Mouse (Mus musculus) thymus, postnatal 10 days (tissue): ENCODE measurements around the gene Rdh19.

Experiments used
- DNase-seq, 2 experiments: peaks; one replicate each; pipeline ENCODE4 v3.0.0; 2021; ENCODE audit warnings: low spot score in 2 of 2

The Rdh19 gene

GRCm38 (mm10) chr10:127879155-127879688 is 29.5 kb downstream of the Rdh19 start:
- DNase-seq: no peak

GRCm38 (mm10) chr10:127881041-127881440 is 31.3 kb downstream of the Rdh19 start:
- no peak for DNase-seq

- no peak for DNase-seq
Measured at GRCm38 (mm10) chr10:127886551-127886950, 36.8 kb downstream of the Rdh19 start.

GRCm38 (mm10) chr10:127886971-127887370 is 37.2 kb downstream of the Rdh19 start:
- DNase-seq: no peak

GRCm38 (mm10) chr10:127888605-127889004 is 38.9 kb downstream of the Rdh19 start, which contains the start of gene Rdh7:
Gene Rdh7 (minus strand): TSS chr10:127888817.
- DNase-seq: no peak

- DNase-seq: no peak
Measured at GRCm38 (mm10) chr10:127891481-127891880, 41.8 kb downstream of the Rdh19 start.

GRCm38 (mm10) chr10:127893163-127894022 is 43.7 kb downstream of the Rdh19 start:
- DNase-seq: peak; percentile 6 to 21

GRCm38 (mm10) chr10:127896705-127897104 is 47.0 kb downstream of the Rdh19 start:
- no peak for DNase-seq

- no peak for DNase-seq
Measured at GRCm38 (mm10) chr10:127897506-127897905, 47.8 kb downstream of the Rdh19 start.

- DNase-seq: no peak
Measured at GRCm38 (mm10) chr10:127898218-127898617, 48.5 kb downstream of the Rdh19 start, which contains the start of gene Sdr9c7. Gene Sdr9c7 (plus strand): TSS chr10:127898518.

- DNase-seq: no peak
Measured at GRCm38 (mm10) chr10:127899783-127900182, 50.1 kb downstream of the Rdh19 start.

- DNase-seq: no peak
Measured at GRCm38 (mm10) chr10:127901751-127902150, 52.0 kb downstream of the Rdh19 start.

GRCm38 (mm10) chr10:127903116-127903515 is 53.4 kb downstream of the Rdh19 start:
- DNase-seq: no peak

- DNase-seq: no peak
Measured at GRCm38 (mm10) chr10:127904718-127905446, 55.2 kb downstream of the Rdh19 start.

- no peak for DNase-seq
Measured at GRCm38 (mm10) chr10:127906138-127906537, 56.4 kb downstream of the Rdh19 start.

GRCm38 (mm10) chr10:127907386-127907951 is 57.7 kb downstream of the Rdh19 start:
- no peak for DNase-seq
